Mouse (Mus musculus) forebrain, embryonic 11.5 days (tissue): Measurements from ENCODE around the gene Slfnl1. TPM values are rescaled to one million over a fixed set of nuclear protein-coding genes. Genes with fewer than 3 reads are reported as not detected.

Experiments
- ATAC-seq: fragments of 200-750 bp; cut with Nextera tagmentation; replicated peaks from 2 replicates; pipeline ENCODE4 v1.8.0; 2017; ENCODE audit warnings: moderate TSS enrichment; ENCODE audit not compliant: low FRiP score
- DNase-seq: peaks from one replicate; pipeline ENCODE4 v3.0.0-alpha.2; 2017; ENCODE audit warnings: low spot score
- H3K27ac ChIP-seq: fragments of 300-500 bp; sonication (generic); 2 replicates; pipeline ENCODE4 v1.5.1; 2014; ENCODE audit warnings: low read depth, low read length
- H3K27me3 ChIP-seq: fragments of 300-500 bp; sonication (generic); 2 replicates; pipeline ENCODE4 v1.6.1; 2014; ENCODE audit warnings: mild to moderate bottlenecking, low read length, mixed read lengths; ENCODE audit not compliant: control insufficient read depth, insufficient read depth
- H3K36me3 ChIP-seq: fragments of 300-500 bp; sonication (generic); 2 replicates; pipeline ENCODE4 v1.6.1; 2014; ENCODE audit warnings: mild to moderate bottlenecking, low read length, moderate library complexity, mixed read lengths; ENCODE audit not compliant: control insufficient read depth, insufficient read depth
- H3K4me1 ChIP-seq: fragments of 300-500 bp; sonication (generic); replicated peaks from 2 replicates; pipeline ENCODE4 v1.6.1; 2014; ENCODE audit warnings: low read length, mixed read lengths; ENCODE audit not compliant: control insufficient read depth, insufficient read depth
- H3K4me2 ChIP-seq: fragments of 300-500 bp; sonication (generic); 2 replicates; pipeline ENCODE4 v1.6.1; 2014; ENCODE audit warnings: low read depth, mild to moderate bottlenecking, low read length, moderate library complexity, mixed read lengths; ENCODE audit not compliant: severe bottlenecking
- H3K4me3 ChIP-seq: fragments of 300-500 bp; sonication (generic); 2 replicates; pipeline ENCODE4 v1.5.1; 2014; ENCODE audit warnings: low read depth, low read length
- H3K9ac ChIP-seq: fragments of 300-500 bp; sonication (generic); 2 replicates; pipeline ENCODE4 v1.6.1; 2014; ENCODE audit warnings: low read length
- H3K9me3 ChIP-seq: fragments of 300-500 bp; sonication (generic); 2 replicates; pipeline ENCODE4 v1.6.1; 2016; ENCODE audit warnings: low read length, mixed read lengths; ENCODE audit not compliant: control insufficient read depth
- WGBS: fragments of 180-500 bp; shearing (Covaris S2); extraction: QIAGEN DNeasy Blood & Tissue Kit; methylation state at CpG from one replicate; pipeline ENCODE4 v1.1.7; 2014; 5-methylcytosine and 5-hydroxymethylcytosine counted together
- polyA plus RNA-seq: library from polyadenylated mRNA; unstranded; fragments of >200 nt; fragmentation: Nextera tagmentation; extraction: Ambion mirVana; gene quantifications from 2 replicates; pipeline ENCODE4 v1.2.1, GENCODE M21; 2014

Slfnl1 gene
- not detected in 2 replicates for polyA plus RNA-seq

- no peak within 1 kb of the TSS for H3K9ac ChIP-seq
- ATAC-seq (no peak), DNase-seq (no peak)
- H3K4me1 ChIP-seq, result no peaks in the 10 kb centered on the region
- H3K4me3 ChIP-seq, result no peak within 1 kb of the TSS
- no peaks in the 10 kb centered on the region for H3K9me3 ChIP-seq
- no peaks in the 10 kb centered on the region for H3K36me3 ChIP-seq
- no peak within 1 kb of the TSS for H3K27ac ChIP-seq
- WGBS, result 83% methylated on average over 6 of the region's 6 CpGs
- no peak within 1 kb of the TSS for H3K4me2 ChIP-seq
- H3K27me3 ChIP-seq, result no peaks in the 10 kb centered on the region; the same call in 1 of the 2 replicates
Measured at GRCm38 (mm10) chr4:120531986-120532385, at the start of gene Slfnl1. TSS of gene Slfnl1 (plus strand) at chr4:120532231.

GRCm38 (mm10) chr4:120487707-120488106 is 44.3 kb upstream of the Slfnl1 start:
- Histone ChIP-seq H3K4me3 (no peak overlapping the region), H3K4me2 (no peak overlapping the region), H3K36me3 (no peaks in the 10 kb centered on the region), H3K27me3 (no peaks in the 10 kb centered on the region), H3K27ac (no peak overlapping the region), H3K9ac (no peak overlapping the region), H3K9me3 (no peaks in the 10 kb centered on the region), H3K4me1 (no peaks in the 10 kb centered on the region)
- no peak for DNase-seq
- 50% methylated on average over 1 of the region's 1 CpGs for WGBS
- ATAC-seq, result no peak

- Histone ChIP-seq H3K4me3 (no peak overlapping the region), H3K36me3 (no peaks in the 10 kb centered on the region; the same call in 1 of the 2 replicates), H3K27me3 (no peaks in the 10 kb centered on the region), H3K27ac (no peak overlapping the region), H3K9me3 (no peaks in the 10 kb centered on the region; the same call in 1 of the 2 replicates), H3K4me2 (no peak overlapping the region), H3K9ac (no peak overlapping the region), H3K4me1 (no peaks in the 10 kb centered on the region)
- WGBS, result 86% methylated on average over 1 of the region's 1 CpGs
- DNase-seq (no peak), ATAC-seq (no peak)
Measured at GRCm38 (mm10) chr4:120506955-120507354, 25.1 kb upstream of the Slfnl1 start.

- Histone ChIP-seq H3K9me3 (no peaks in the 10 kb centered on the region; the same call in 1 of the 2 replicates), H3K27me3 (no peaks in the 10 kb centered on the region), H3K4me3 (no peak overlapping the region), H3K4me1 (no peaks in the 10 kb centered on the region), H3K4me2 (no peak overlapping the region), H3K9ac (no peak overlapping the region), H3K27ac (no peak overlapping the region), H3K36me3 (no peaks in the 10 kb centered on the region; the same call in 1 of the 2 replicates)
- DNase-seq, result no peak
- ATAC-seq, result no peak
- WGBS, result 94% methylated on average over 4 of the region's 4 CpGs
Measured at GRCm38 (mm10) chr4:120511203-120511602, 20.8 kb upstream of the Slfnl1 start.

GRCm38 (mm10) chr4:120514366-120514765 is 17.7 kb upstream of the Slfnl1 start:
- Histone ChIP-seq H3K9ac (no peak overlapping the region), H3K4me2 (no peak overlapping the region), H3K36me3 (no peaks in the 10 kb centered on the region; the same call in 1 of the 2 replicates), H3K4me3 (no peak overlapping the region), H3K27ac (no peak overlapping the region), H3K4me1 (no peaks in the 10 kb centered on the region), H3K9me3 (no peaks in the 10 kb centered on the region; the same call in 1 of the 2 replicates), H3K27me3 (no peaks in the 10 kb centered on the region)
- 99% methylated on average over 2 of the region's 2 CpGs for WGBS
- DNase-seq (no peak), ATAC-seq (no peak)

GRCm38 (mm10) chr4:120516491-120516890 is 15.5 kb upstream of the Slfnl1 start:
- Histone ChIP-seq H3K27me3 (no peaks in the 10 kb centered on the region), H3K9ac (no peak overlapping the region), H3K4me2 (no peak overlapping the region), H3K4me1 (no peaks in the 10 kb centered on the region), H3K36me3 (no peaks in the 10 kb centered on the region; the same call in 1 of the 2 replicates), H3K27ac (no peak overlapping the region), H3K9me3 (no peaks in the 10 kb centered on the region), H3K4me3 (no peak overlapping the region)
- 95% methylated on average over 7 of the region's 7 CpGs for WGBS
- ATAC-seq (no peak), DNase-seq (no peak)

- DNase-seq (no peak), ATAC-seq (no peak)
- Histone ChIP-seq H3K4me2 (no peak overlapping the region), H3K9ac (no peak overlapping the region), H3K27me3 (no peaks in the 10 kb centered on the region), H3K36me3 (no peaks in the 10 kb centered on the region; the same call in 1 of the 2 replicates), H3K4me1 (no peaks in the 10 kb centered on the region), H3K9me3 (no peaks in the 10 kb centered on the region), H3K27ac (no peak overlapping the region), H3K4me3 (no peak overlapping the region)
- 92% methylated on average over 7 of the region's 7 CpGs for WGBS
Measured at GRCm38 (mm10) chr4:120516907-120517306, 15.1 kb upstream of the Slfnl1 start.

GRCm38 (mm10) chr4:120517335-120517734 is 14.7 kb upstream of the Slfnl1 start:
- H3K9me3 ChIP-seq, result no peaks in the 10 kb centered on the region
- no peak overlapping the region for H3K4me3 ChIP-seq
- H3K4me1 ChIP-seq, result no peaks in the 10 kb centered on the region
- no peak overlapping the region for H3K4me2 ChIP-seq
- H3K27me3 ChIP-seq, result no peaks in the 10 kb centered on the region
- WGBS, result 77% methylated on average over 4 of the region's 4 CpGs
- H3K27ac ChIP-seq, result no peak overlapping the region
- ATAC-seq (no peak), DNase-seq (no peak)
- no peaks in the 10 kb centered on the region; the same call in 1 of the 2 replicates for H3K36me3 ChIP-seq
- H3K9ac ChIP-seq, result no peak overlapping the region

GRCm38 (mm10) chr4:120521761-120522160 is 10.3 kb upstream of the Slfnl1 start:
- no peaks in the 10 kb centered on the region for H3K4me1 ChIP-seq
- H3K4me2 ChIP-seq, result no peak overlapping the region
- H3K4me3 ChIP-seq, result no peak overlapping the region
- H3K9ac ChIP-seq, result no peak overlapping the region
- DNase-seq, result no peak
- peaks cover 2% of the 10 kb centered on the region; the same call in 1 of the 2 replicates for H3K36me3 ChIP-seq
- 76% methylated on average over 5 of the region's 5 CpGs for WGBS
- no peak overlapping the region for H3K27ac ChIP-seq
- H3K27me3 ChIP-seq, result no peaks in the 10 kb centered on the region
- no peaks in the 10 kb centered on the region for H3K9me3 ChIP-seq
- no peak for ATAC-seq
